Mouse (Mus musculus): ENCODE data around the gene Samd4b.
"Not testable (repeated sequence)": the region's sequence is repeated elsewhere in the genome, so short reads cannot be mapped to it uniquely, and the experiment has no call there.

DNA sequence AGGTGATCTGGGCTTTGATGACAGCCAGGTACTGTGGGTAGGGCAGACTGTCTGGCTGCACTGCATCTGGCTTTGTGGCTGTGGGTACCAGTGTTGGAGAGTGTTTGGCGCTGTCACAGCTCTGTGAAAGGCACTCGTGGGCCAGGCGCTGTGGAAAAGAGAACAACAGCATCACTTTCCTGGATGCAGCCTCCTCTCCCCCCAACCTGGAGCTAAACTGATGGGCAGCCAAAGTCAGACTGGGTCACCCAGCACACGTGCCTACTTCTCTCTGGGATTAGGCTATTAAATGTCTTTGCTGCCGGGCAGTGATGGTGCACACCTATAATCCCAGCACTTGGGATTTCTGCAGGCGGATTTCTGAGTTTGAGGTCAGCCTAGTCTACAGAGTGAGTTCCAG lies 211.1 kb downstream of the Samd4b start:
- TF ChIP-seq CTCF (IDR thresholded peaks at IDR 0.05; ENCODE audit: low read depth, low read length); POLR2AphosphoS5 (IDR thresholded peaks at IDR 0.05; ENCODE audit: insufficient replicate concordance, low read depth, low read length); TAL1 (conservative IDR thresholded peaks at IDR 0.05; ENCODE audit: low read depth, low read length); GATA1 (IDR thresholded peaks at IDR 0.05; ENCODE audit: borderline replicate concordance, low read length): not testable (repeated sequence)
